ENCODE assay signal across 7 mouse cellular contexts in genomic region chr10:120191165-120191564, GRCm38 (mm10).
"Had no signal": no experiment of that assay in that cellular context is flagged by ENCODE, and none has a peak within 500 bp of the region (broad histone marks: within the 10 kb centered on the region; RNA-seq: fewer than 3 reads in every experiment).

No protein-coding gene starts in this region.

- DNase-seq: kidney, postnatal 14 days; liver; liver, embryonic 13.5 days; liver, postnatal 0 days; lung, postnatal 14 days; right cerebral cortex, postnatal 14 days; thymus, postnatal 36 days had no signal
